Mouse (Mus musculus) forebrain, embryonic 14.5 days (tissue): ENCODE measurements around the gene Plcb2. TPM values are rescaled to one million over a fixed set of nuclear protein-coding genes. Genes with fewer than 3 reads are reported as not detected.

Experiments used
- ATAC-seq: fragments of 200-750 bp; cut with Nextera tagmentation; 2 replicates; pipeline ENCODE4 v1.8.0; 2017; ENCODE audit warnings: mild to moderate bottlenecking, moderate library complexity
- DNase-seq: peaks from one replicate; pipeline ENCODE4 v3.0.0-alpha.2; 2015; ENCODE audit warnings: low spot score
- H3K27ac ChIP-seq: fragments of 300-500 bp; sonication (generic); 2 replicates; pipeline ENCODE4 v1.5.1; 2014; ENCODE audit warnings: low read depth, mild to moderate bottlenecking, control low read depth, low read length, moderate library complexity
- H3K27me3 ChIP-seq: fragments of 300-500 bp; sonication (generic); replicated peaks from 2 replicates; pipeline ENCODE4 v1.6.1; 2014; ENCODE audit warnings: low read length, control low read depth, mixed read lengths; ENCODE audit not compliant: control insufficient read depth, insufficient read depth
- H3K36me3 ChIP-seq: fragments of 300-500 bp; sonication (generic); 2 replicates; pipeline ENCODE4 v1.6.1; 2014; ENCODE audit warnings: low read length, control low read depth; ENCODE audit not compliant: control insufficient read depth, insufficient read depth
- H3K4me1 ChIP-seq: fragments of 300-500 bp; sonication (generic); 2 replicates; pipeline ENCODE4 v1.6.1; 2014; ENCODE audit warnings: antibody characterized with exemption, low read length, control low read depth; ENCODE audit not compliant: control insufficient read depth, insufficient read depth
- H3K4me2 ChIP-seq: fragments of 300-500 bp; sonication (generic); 2 replicates; pipeline ENCODE4 v1.6.1; 2014; ENCODE audit warnings: mild to moderate bottlenecking, control low read depth, low read length
- H3K4me3 ChIP-seq: fragments of 300-500 bp; sonication (generic); 2 replicates; pipeline ENCODE4 v1.5.1; 2014; ENCODE audit warnings: low read depth, low read length, control low read depth
- H3K9ac ChIP-seq: fragments of 300-500 bp; sonication (generic); 2 replicates; pipeline ENCODE4 v1.6.1; 2014; ENCODE audit warnings: mild to moderate bottlenecking, low read length, control low read depth, moderate library complexity
- H3K9me3 ChIP-seq: fragments of 300-500 bp; sonication (generic); replicated peaks from 2 replicates; pipeline ENCODE4 v1.6.1; 2016; ENCODE audit warnings: low read length, control low read depth, mixed read lengths; ENCODE audit not compliant: control insufficient read depth
- WGBS: fragments of 180-500 bp; shearing (Covaris S2); extraction: QIAGEN DNeasy Blood & Tissue Kit; methylation state at CpG from one replicate; pipeline ENCODE4 v1.1.7; 2014; 5-methylcytosine and 5-hydroxymethylcytosine counted together
- polyA plus RNA-seq: library from polyadenylated mRNA; unstranded; fragments of >200 nt; fragmentation: Nextera tagmentation; extraction: Ambion mirVana; gene quantifications from 2 replicates; pipeline ENCODE4 v1.2.1, GENCODE M21; 2014

Plcb2 gene
- polyA plus RNA-seq, 1 experiment from 2014 or later, result 0.57 TPM

DNA sequence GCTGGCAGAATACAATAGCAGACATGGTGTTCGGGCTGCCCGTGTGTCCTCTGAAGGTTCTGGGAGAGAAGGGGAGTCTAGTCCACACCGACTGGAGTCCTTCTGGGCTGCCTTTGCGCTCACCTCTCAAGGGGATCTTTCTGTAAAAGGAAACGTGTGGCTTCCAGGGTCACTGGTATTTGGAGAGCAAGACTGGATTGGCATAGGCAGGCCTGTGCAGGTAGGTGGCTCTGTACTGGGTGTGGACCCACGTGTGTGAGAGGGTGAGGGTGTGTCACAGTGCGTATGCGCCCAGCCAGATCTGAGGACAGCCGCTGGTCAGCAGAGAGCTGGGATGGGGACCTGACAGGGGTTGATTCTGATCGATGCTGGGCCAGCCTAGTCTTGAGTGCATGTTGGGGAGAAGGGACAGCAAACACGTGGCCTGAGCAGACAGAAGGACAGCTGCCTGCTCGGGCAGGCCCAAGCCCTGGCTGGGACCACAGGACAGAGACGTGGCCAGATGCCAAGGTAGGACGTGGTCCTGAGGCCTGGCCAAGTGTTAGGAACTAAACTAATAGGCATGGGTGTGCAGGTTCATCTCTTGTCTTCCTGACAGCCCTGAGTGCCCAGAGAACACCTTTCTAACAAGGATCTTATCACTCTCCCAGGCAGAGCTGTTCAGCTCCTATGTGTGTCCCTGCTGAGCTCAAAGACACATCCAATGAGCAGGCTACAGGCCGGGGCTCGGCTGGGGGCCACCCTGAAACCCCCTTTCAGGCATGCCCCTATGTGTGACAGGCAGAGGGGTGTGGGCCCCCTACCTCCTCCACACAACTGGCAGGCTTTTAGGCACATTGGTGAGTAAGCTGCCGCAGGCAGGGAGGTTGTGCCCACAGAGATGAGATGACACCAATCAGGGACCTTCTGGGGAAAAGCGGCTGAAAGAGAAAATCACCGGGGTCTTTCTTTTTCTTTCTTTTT is 64.2 kb downstream of the Plcb2 start:
- ATAC-seq, result peak; percentile 26; the same call in 1 of the 2 replicates
- peaks cover 15% of the 10 kb centered on the region for H3K4me1 ChIP-seq
- 0 out of 2 replicates have a peak overlapping the region, but pooled peaks have one; percentile 17 for H3K27ac ChIP-seq

GRCm38 (mm10) chr2:118662902-118663803 is 65.1 kb downstream of the Plcb2 start, which contains the start of gene Pak6:
Gene Pak6 (plus strand): TSS chr2:118663303.
- Histone ChIP-seq H3K27ac (peak within 1 kb of the TSS; percentile 27; the same call in 1 of the 2 replicates), H3K4me3 (peak within 1 kb of the TSS; percentile 40), H3K36me3 (no peaks in the 10 kb centered on the region), H3K9ac (peak within 1 kb of the TSS; percentile 67), H3K4me2 (peak within 1 kb of the TSS; percentile 68), H3K4me1 (peaks cover 15% of the 10 kb centered on the region), H3K27me3 (0 out of 2 replicates have a peak, but pooled peaks cover 3% of the 10 kb centered on the region), H3K9me3 (no peaks in the 10 kb centered on the region)
- 2% methylated on average over 37 of the region's 37 CpGs for WGBS
- DNase-seq (peak; percentile 76), ATAC-seq (peak; percentile 69)

More for the DNA sequence above, 64.2 kb downstream of the Plcb2 start:
- no peak for DNase-seq
- 0 out of 2 replicates have a peak, but pooled peaks cover 3% of the 10 kb centered on the region for H3K27me3 ChIP-seq
- H3K4me3 ChIP-seq, result peak overlapping the region; percentile 40
- peak overlapping the region; percentile 68 for H3K4me2 ChIP-seq
- H3K9me3 ChIP-seq, result no peaks in the 10 kb centered on the region
- H3K36me3 ChIP-seq, result no peaks in the 10 kb centered on the region
- peak overlapping the region; percentile 67 for H3K9ac ChIP-seq
- WGBS, result 48% methylated on average over 19 of the region's 19 CpGs

DNA sequence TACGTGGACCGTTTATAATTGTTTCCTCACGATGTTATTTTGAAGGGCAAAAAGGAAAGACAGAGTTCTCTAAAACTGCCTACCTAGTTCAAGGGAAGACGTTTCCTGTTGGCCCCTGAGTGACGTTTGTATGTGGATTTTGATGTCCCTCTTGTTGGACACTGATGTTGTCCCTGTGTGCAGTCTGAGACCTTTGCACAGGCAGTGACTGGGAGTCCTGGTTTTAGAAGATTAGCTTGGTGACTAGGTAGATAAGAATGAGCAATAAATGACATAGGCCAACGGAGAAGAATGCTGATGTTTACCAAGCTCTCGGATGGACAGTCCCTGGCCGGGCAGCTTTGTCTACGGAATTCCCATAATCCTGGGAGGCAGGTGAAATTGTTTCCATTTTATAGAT is 66.3 kb downstream of the Plcb2 start:
- Histone ChIP-seq H3K4me2 (no peak overlapping the region), H3K27me3 (0 out of 2 replicates have a peak, but pooled peaks cover 3% of the 10 kb centered on the region), H3K4me3 (no peak overlapping the region), H3K9ac (no peak overlapping the region), H3K9me3 (no peaks in the 10 kb centered on the region), H3K4me1 (peaks cover 18% of the 10 kb centered on the region), H3K27ac (no peak overlapping the region), H3K36me3 (no peaks in the 10 kb centered on the region)
- no peak for DNase-seq
- 86% methylated on average over 9 of the region's 9 CpGs for WGBS
- no peak for ATAC-seq

GRCm38 (mm10) chr2:118659998-118660452 is 68.2 kb downstream of the Plcb2 start:
- Histone ChIP-seq H3K4me2 (peak overlapping the region; percentile 61), H3K4me3 (peak overlapping the region; percentile 32), H3K27me3 (0 out of 2 replicates have a peak, but pooled peaks cover 3% of the 10 kb centered on the region), H3K36me3 (no peaks in the 10 kb centered on the region), H3K9me3 (no peaks in the 10 kb centered on the region), H3K9ac (peak overlapping the region; percentile 61), H3K4me1 (peaks cover 18% of the 10 kb centered on the region), H3K27ac (0 out of 2 replicates have a peak overlapping the region, but pooled peaks have one; percentile 21)
- peak; percentile 82 for ATAC-seq
- WGBS, result 0% methylated on average over 4 of the region's 4 CpGs
- DNase-seq, result peak; percentile 82

DNA sequence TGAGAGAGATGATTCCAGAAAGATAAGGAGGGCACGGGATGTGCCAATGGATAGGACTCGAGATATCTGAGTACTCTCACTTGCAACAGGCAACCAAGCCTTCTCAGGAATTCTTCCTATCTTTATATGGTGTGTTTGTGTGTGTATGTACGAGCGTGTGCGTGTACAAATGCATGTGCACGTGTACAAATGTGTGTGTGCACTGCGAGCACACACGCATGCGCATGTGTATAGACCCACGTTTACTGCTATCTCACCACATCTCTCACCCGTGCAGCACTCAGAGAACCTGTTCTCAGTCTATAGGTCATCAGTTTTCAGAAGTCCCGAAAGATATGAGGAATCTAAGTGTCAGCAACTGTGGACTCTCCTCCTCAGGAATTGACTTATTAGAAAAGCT is 68.7 kb downstream of the Plcb2 start:
- peak overlapping the region; percentile 61 for H3K4me2 ChIP-seq
- peaks cover 18% of the 10 kb centered on the region for H3K4me1 ChIP-seq
- 91% methylated on average over 12 of the region's 12 CpGs for WGBS
- no peak for ATAC-seq
- H3K36me3 ChIP-seq, result no peaks in the 10 kb centered on the region
- 0 out of 2 replicates have a peak overlapping the region, but pooled peaks have one; percentile 21 for H3K27ac ChIP-seq
- H3K27me3 ChIP-seq, result 0 out of 2 replicates have a peak, but pooled peaks cover 3% of the 10 kb centered on the region
- peak overlapping the region; percentile 61 for H3K9ac ChIP-seq
- no peak for DNase-seq
- H3K9me3 ChIP-seq, result no peaks in the 10 kb centered on the region
- 0 out of 2 replicates have a peak overlapping the region, but pooled peaks have one; percentile 32 for H3K4me3 ChIP-seq

DNA sequence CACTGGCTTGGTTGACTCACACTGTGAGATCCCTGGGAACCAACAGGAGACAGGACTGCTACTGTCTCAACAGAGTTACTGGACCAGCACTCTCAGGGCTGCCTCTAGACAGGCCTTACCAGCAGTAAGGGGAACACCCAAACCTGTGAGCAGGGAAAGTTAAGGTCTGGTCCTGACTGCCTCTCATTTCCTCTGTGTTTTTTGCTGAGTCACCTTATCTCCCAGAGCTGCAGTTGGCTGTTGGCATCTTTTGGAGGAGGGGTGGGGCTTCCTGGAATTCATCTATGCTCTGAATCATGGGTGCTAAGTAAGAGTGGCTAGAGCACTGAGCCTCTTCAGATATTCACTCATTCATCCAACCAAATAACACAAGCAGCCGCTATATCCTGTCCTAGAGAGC is 69.2 kb downstream of the Plcb2 start:
- H3K9me3 ChIP-seq, result no peaks in the 10 kb centered on the region
- H3K4me3 ChIP-seq, result no peak overlapping the region
- DNase-seq (no peak), ATAC-seq (no peak)
- 77% methylated on average over 1 of the region's 1 CpGs for WGBS
- H3K36me3 ChIP-seq, result no peaks in the 10 kb centered on the region
- 0 out of 2 replicates have a peak, but pooled peaks cover 3% of the 10 kb centered on the region for H3K27me3 ChIP-seq
- no peak overlapping the region for H3K27ac ChIP-seq
- H3K4me2 ChIP-seq, result no peak overlapping the region
- no peak overlapping the region for H3K9ac ChIP-seq
- peaks cover 18% of the 10 kb centered on the region for H3K4me1 ChIP-seq

DNA sequence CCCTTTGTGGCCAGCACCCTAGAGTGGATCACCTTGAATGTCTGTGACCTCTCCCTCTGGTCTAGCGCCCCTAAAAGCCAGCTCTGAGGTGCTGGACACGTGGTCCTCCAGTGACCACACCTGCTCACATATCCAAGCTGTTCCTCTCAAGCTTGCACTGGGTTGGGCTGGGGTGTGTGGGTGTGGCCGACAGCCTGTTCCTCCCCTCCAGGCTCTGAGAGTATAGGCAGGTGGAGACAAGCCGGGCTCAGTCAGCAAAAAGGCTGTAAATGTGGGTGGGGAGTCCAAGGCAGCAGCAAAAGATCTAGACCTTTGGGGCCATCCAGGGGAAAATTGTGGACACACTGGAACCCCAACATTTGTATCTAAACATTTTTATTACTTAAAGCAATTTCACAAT is 69.8 kb downstream of the Plcb2 start:
- 0 out of 2 replicates have a peak, but pooled peaks cover 3% of the 10 kb centered on the region for H3K27me3 ChIP-seq
- H3K4me1 ChIP-seq, result peaks cover 15% of the 10 kb centered on the region
- no peak overlapping the region for H3K4me2 ChIP-seq
- WGBS, result 45% methylated on average over 4 of the region's 4 CpGs
- no peaks in the 10 kb centered on the region for H3K9me3 ChIP-seq
- H3K4me3 ChIP-seq, result no peak overlapping the region
- ATAC-seq (no peak), DNase-seq (no peak)
- no peak overlapping the region for H3K27ac ChIP-seq
- H3K36me3 ChIP-seq, result no peaks in the 10 kb centered on the region
- no peak overlapping the region for H3K9ac ChIP-seq
